Mouse (Mus musculus) C2C12 (cell line): ENCODE measurements around the gene Gm17657. TPM values are rescaled to one million over a fixed set of nuclear protein-coding genes. Genes with fewer than 3 reads are reported as not detected.

Experiments
- H3K27me3 ChIP-seq: one replicate; pipeline ENCODE4 v1.6.1; 2011; ENCODE audit not compliant: control insufficient read depth, insufficient read depth, insufficient read length
- H3K36me3 ChIP-seq: one replicate; pipeline ENCODE4 v1.6.1; 2011; ENCODE audit not compliant: control insufficient read depth, insufficient read depth
- H3K4me3 ChIP-seq: one replicate; pipeline ENCODE4 v1.5.1; 2011; ENCODE audit warnings: mild to moderate bottlenecking, control low read depth; ENCODE audit not compliant: poor library complexity, insufficient read depth, severe bottlenecking
- H3K79me2 ChIP-seq: one replicate; pipeline ENCODE4 v1.6.1; 2011; ENCODE audit not compliant: control insufficient read depth, insufficient read depth
- H3K79me3 ChIP-seq: one replicate; pipeline ENCODE4 v1.6.1; 2011; ENCODE audit warnings: low read depth, control low read depth
- H3ac ChIP-seq: one replicate; pipeline ENCODE3; 2011; ENCODE audit warnings: low read depth; ENCODE audit not compliant: control insufficient read depth, insufficient read length
- CEBPB ChIP-seq: IDR thresholded peaks from one replicate; pipeline ENCODE4 v1.6.1; 2011; ENCODE audit warnings: low read depth, mild to moderate bottlenecking, control low read depth, moderate library complexity
- CTCF ChIP-seq: IDR thresholded peaks from one replicate; pipeline ENCODE4 v1.5.1; 2011; ENCODE audit not compliant: control insufficient read depth, insufficient read depth, insufficient read length
- FOSL1 ChIP-seq: IDR thresholded peaks from one replicate; pipeline ENCODE4 v1.8.0; 2011; ENCODE audit warnings: mild to moderate bottlenecking, low read length; ENCODE audit not compliant: poor library complexity, insufficient read depth, severe bottlenecking
- MAX ChIP-seq: IDR thresholded peaks from one replicate; pipeline ENCODE4 v1.6.1; 2011; ENCODE audit warnings: mild to moderate bottlenecking, control low read depth
- MYOD1 ChIP-seq: IDR thresholded peaks from one replicate; pipeline ENCODE4 v1.6.1; 2011; ENCODE audit warnings: low read depth; ENCODE audit not compliant: control insufficient read depth, insufficient read length
- MYOG ChIP-seq: IDR thresholded peaks from one replicate; pipeline ENCODE4 v1.6.1; 2011; ENCODE audit not compliant: control insufficient read depth, insufficient read length; ENCODE audit errors: extremely low read depth
- USF1 ChIP-seq: IDR thresholded peaks from one replicate; pipeline ENCODE4 v1.6.1; 2011; ENCODE audit warnings: low read depth, mild to moderate bottlenecking, control low read depth, moderate library complexity
- polyA plus RNA-seq: library from polyadenylated mRNA; unstranded; fragments of >200 nt; fragmentation: generic; extraction: Trizol; gene quantifications from one replicate; pipeline ENCODE4 v1.2.1, GENCODE M21; 2012; ENCODE audit warnings: missing spikeins

Gm17657 gene
- polyA plus RNA-seq, 1 experiment = not detected

DNA sequence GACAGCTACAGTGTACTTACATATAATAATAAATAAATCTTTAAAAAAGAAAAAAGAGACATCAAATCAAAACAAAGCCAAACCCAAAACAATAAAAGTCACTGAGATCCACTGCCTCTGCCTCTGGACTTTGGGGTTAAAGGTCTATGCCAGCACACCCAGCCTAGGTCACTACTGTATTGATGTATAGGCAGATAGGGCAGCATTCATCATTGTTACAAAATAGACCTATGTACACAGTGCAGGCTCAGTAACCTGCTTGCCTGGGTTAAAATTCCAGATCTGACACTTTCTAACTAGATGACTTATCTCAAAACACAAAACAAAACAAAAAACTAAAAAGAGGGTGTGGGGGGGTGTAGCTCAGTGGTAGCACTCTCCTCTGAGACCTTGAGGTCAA lies 4.7 kb upstream of the Gm17657 start:
- Histone ChIP-seq H3K79me2 (peaks cover 19% of the 10 kb centered on the region), H3K4me3 (no peak overlapping the region), H3K79me3 (peaks cover 6% of the 10 kb centered on the region), H3K36me3 (no peaks in the 10 kb centered on the region), H3ac (no peak overlapping the region), H3K27me3 (no peaks in the 10 kb centered on the region)
- no peak for TF ChIP-seq MAX
- TF ChIP-seq MYOD1 = no peak
- TF ChIP-seq FOSL1 = no peak
- TF ChIP-seq MYOG = no peak
- no peak for TF ChIP-seq CTCF
- no peak for TF ChIP-seq CEBPB
- no peak for TF ChIP-seq USF1

DNA sequence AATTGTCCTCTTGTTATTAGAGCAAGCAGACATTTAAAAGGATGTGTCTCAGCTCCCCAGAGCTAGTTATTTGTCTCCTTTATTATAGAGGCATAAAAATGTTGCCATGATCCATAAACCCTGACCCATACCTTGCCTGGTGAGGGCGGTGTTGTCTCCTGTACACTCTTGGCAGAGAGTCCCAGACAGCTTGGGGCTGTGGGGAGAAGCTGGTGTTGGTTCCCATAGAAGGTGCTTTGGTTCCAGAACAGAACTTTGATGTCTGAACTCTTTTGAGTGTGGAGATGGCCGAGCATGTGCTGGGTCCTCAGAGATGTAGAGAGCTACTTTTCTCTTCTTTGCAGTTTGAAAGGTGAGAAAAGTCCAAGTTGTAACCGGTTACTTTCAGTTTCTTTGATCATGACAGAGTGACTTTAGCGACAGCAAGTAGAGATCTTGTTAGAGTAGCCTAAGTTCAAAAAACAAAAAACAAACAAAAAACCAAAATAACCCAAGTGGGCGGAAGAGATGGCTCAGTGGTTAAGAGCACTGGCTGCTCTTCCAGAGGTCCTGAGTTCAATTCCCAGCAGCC lies 2.8 kb upstream of the Gm17657 start, which contains the start of gene Tmem217:
Tmem217 (minus strand) TSS at position 224 of the 571 bp plus-strand sequence.
- no peaks in the 10 kb centered on the region for H3K36me3 ChIP-seq
- H3ac ChIP-seq = no peak within 1 kb of the TSS
- peaks cover 19% of the 10 kb centered on the region for H3K79me2 ChIP-seq
- peaks cover 6% of the 10 kb centered on the region for H3K79me3 ChIP-seq
- no peak within 1 kb of the TSS for H3K4me3 ChIP-seq
- no peaks in the 10 kb centered on the region for H3K27me3 ChIP-seq
- TF ChIP-seq MYOD1 (no peak), USF1 (no peak), CTCF (no peak)

DNA sequence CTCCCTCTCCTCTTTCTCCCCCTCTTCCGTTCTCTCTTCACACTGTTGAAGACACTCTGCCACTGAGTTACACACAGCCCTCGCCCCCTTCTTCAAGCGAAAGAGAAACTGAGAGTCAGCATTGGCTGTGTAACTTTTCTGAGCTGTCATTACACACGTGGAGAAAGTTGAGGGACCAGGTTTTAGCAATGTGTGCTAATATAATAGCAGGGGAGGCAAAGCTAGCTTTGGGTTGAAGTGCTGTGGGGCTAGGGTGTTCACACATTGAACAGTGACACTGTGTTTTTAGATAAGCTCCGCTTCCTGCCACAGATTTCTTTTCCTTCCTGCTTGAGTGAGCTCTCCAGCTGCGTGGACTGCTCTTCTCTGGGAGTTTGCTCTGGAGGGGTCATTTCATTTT lies 1.6 kb upstream of the Gm17657 start:
- Histone ChIP-seq H3ac (no peak overlapping the region), H3K4me3 (no peak overlapping the region), H3K27me3 (no peaks in the 10 kb centered on the region), H3K79me3 (peaks cover 6% of the 10 kb centered on the region), H3K36me3 (no peaks in the 10 kb centered on the region), H3K79me2 (peaks cover 19% of the 10 kb centered on the region)
- TF ChIP-seq MYOD1 = no peak

DNA sequence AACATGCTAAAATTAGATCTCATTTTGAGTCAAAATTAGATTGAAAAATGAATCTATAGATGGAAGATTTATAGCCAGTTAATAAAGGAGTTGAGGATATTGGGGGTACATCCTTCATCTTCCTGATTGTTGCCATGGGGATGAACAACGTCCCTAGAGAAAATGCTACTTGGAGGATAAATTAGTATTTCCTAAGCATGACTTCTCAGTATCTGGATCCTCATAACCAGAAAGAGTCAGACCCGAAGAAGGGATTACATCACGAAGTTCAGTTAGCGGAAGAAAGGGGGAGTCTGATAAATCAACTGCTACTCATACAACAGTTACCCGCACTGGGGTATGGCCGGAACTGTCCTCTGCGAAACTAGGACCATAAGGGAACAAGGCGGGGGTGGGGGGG lies 444 bp downstream of the Gm17657 start:
- Histone ChIP-seq H3K79me3 (peaks cover 6% of the 10 kb centered on the region), H3K36me3 (no peaks in the 10 kb centered on the region), H3K4me3 (no peak overlapping the region), H3K27me3 (no peaks in the 10 kb centered on the region), H3ac (no peak overlapping the region), H3K79me2 (peaks cover 19% of the 10 kb centered on the region)
- no peak for TF ChIP-seq MYOG
- TF ChIP-seq USF1 = no peak
- no peak for TF ChIP-seq CTCF
- no peak for TF ChIP-seq MAX

DNA sequence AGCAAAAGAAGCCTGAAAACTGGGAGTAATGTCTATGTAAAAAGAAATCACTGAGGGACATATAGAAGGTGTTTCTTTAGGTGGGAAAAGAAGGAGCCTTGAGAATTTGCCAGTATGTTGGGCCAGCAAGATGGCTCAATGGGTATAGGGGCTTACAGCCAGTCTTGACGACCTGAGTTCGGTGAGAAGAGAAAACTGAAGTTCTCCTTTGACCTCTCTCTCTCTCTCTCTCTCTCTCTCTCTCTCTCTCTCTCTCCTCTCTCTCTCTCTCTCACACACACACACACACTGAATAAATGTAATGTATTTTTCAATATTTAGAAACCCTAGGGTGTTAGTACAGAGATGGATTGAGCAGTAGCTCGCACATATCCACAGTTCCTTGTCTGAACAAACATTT lies 944 bp downstream of the Gm17657 start:
- no peak overlapping the region for H3K4me3 ChIP-seq
- H3K27me3 ChIP-seq = no peaks in the 10 kb centered on the region
- TF ChIP-seq FOSL1 (no peak), MYOG (no peak), MAX (no peak), MYOD1 (no peak), CEBPB (no peak), CTCF (no peak), USF1 (no peak)
- H3ac ChIP-seq = no peak overlapping the region
- peaks cover 6% of the 10 kb centered on the region for H3K79me3 ChIP-seq
- H3K79me2 ChIP-seq = peaks cover 19% of the 10 kb centered on the region
- H3K36me3 ChIP-seq = no peaks in the 10 kb centered on the region

DNA sequence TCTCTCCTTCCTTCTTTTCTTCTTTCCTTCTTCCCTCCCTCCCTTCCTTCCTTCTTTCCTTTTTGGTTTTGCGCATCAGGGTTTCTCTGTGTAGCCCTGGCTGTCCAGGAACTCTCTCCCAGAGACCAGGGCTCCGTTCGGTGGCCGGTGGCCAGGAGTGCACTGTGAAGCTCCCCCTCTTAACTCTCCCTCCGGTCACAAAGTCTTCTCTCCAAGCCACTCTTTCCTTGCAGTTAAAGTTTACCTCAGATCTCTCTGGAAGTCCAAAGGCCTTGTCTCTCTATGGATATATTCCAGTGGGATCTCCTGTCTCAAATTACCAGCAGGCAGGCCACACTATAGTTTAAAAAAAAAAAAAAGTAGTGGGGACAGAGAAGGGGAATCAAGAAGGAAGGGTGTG lies 4.2 kb downstream of the Gm17657 start:
- no peaks in the 10 kb centered on the region for H3K36me3 ChIP-seq
- H3K27me3 ChIP-seq = no peaks in the 10 kb centered on the region
- peaks cover 4% of the 10 kb centered on the region for H3K79me3 ChIP-seq
- no peak overlapping the region for H3K4me3 ChIP-seq
- no peak overlapping the region for H3ac ChIP-seq
- TF ChIP-seq MYOD1 (no peak), FOSL1 (no peak), CTCF (no peak), USF1 (no peak), MYOG (no peak), MAX (no peak), CEBPB (no peak)
- H3K79me2 ChIP-seq = peaks cover 6% of the 10 kb centered on the region
